Mouse (Mus musculus): ENCODE results near the gene Alpk1.

DNA sequence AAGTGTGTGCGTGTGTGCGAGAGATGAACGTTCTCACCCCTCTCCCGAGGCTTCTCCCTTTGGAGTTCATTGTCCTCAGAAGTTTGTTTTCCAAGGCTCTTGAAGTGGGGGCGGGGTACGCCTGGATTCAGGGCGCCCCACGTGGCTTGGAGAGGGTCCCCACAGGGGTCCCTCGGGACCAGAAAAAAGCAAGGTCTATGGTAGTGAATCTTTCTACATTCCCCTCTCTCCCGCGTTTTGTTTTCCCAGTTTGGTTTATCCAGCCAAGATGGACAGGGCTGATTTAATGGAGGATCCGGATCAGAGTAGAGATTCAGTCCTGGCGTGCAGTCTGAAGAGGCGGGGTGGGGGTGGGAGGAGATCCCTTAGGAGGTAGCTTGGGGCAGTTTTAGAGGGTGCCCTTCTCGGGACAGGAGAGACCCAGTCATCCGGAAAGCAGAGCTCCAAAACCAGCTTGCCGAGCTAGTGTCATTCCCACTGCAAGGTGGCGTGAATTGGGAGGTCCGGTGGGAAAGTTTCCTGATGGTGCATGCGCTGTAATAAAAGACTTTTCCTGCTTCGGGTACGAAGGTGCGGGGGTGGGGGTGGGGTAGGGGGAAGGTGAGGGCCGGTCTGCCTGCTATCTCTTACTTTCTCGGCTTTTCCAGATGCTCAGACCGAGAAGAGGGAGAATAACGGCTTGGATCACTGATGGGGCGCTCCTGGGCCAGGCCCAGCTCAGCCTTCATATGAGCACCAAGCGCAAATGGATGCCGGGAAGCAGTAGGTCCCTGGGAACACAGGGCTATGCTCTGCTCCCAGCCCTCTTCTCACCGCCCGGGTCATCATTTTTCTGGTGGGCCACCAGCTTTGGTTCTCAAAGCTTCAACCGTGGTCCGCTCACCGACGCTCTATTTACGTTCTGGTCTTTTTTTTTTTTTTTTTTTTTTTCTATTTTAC lies 139.3 kb downstream of the Alpk1 start:
- TF ChIP-seq CTCF (IDR thresholded peaks at IDR 0.05; ENCODE audit: borderline replicate concordance, insufficient read depth, low read depth, low read length) (no peak), POLR2A (IDR thresholded peaks at IDR 0.05; ENCODE audit: borderline replicate concordance, insufficient read depth, low read length) (no peak)
